Mouse (Mus musculus) cerebellum, adult (tissue): ENCODE measurements at regions not wholly inside any gene's neighbourhood (a gene's known extent, or its start where the extent isn't known, plus 50 kb on each side); places are given as distances from the start of the nearest gene placed in this dataset.

Source experiments
- ATAC-seq: cut with Nextera tagmentation; 2 replicates; pipeline ENCODE4 v1.9.2; 2017; ENCODE audit warnings: mild to moderate bottlenecking, moderate library complexity, mixed read lengths; ENCODE audit not compliant: insufficient number of reproducible peaks, low FRiP score, low TSS enrichment

GRCm38 (mm10) chr8:44094818-44095217 is 385.0 kb upstream of the Adam34 start:
- no peak for ATAC-seq

- ATAC-seq: no peak
Observed at GRCm38 (mm10) chr8:44093491-44093890, 383.6 kb upstream of the Adam34 start.

GRCm38 (mm10) chr8:44082057-44082456 is 372.2 kb upstream of the Adam34 start:
- no peak for ATAC-seq

- no peak for ATAC-seq
Observed at GRCm38 (mm10) chr8:44058846-44059245, 349.0 kb upstream of the Adam34 start.

- peak; percentile 96 for ATAC-seq
Observed at GRCm38 (mm10) chr8:44042572-44043355, 332.9 kb upstream of the Adam34 start.

- ATAC-seq: no peak
Observed at GRCm38 (mm10) chr8:44034211-44034610, 324.4 kb upstream of the Adam34 start.

- ATAC-seq: no peak
Observed at GRCm38 (mm10) chr8:44031376-44031775, 321.5 kb upstream of the Adam34 start.

GRCm38 (mm10) chr8:44030972-44031371 is 321.1 kb upstream of the Adam34 start:
- no peak for ATAC-seq

GRCm38 (mm10) chr8:44027738-44028137 is 317.9 kb upstream of the Adam34 start:
- no peak for ATAC-seq

- ATAC-seq: no peak
Observed at GRCm38 (mm10) chr8:44025926-44026325, 316.1 kb upstream of the Adam34 start.

- no peak for ATAC-seq
Observed at GRCm38 (mm10) chr8:44024028-44024427, 314.2 kb upstream of the Adam34 start.
